Mouse (Mus musculus) E14TG2a.4 (cell line): ENCODE data around the gene Rxrb.

Source experiments
- H3K27me3 ChIP-seq: 2 replicates; pipeline ENCODE4 v1.6.1; 2014; ENCODE audit warnings: low read length, control low read depth; ENCODE audit not compliant: insufficient read depth
- H3K36me3 ChIP-seq: 2 replicates; pipeline ENCODE4 v1.6.1; 2014; ENCODE audit warnings: low read length, control low read depth; ENCODE audit not compliant: insufficient read depth
- H3K4me1 ChIP-seq: replicated peaks from 2 replicates; pipeline ENCODE4 v1.6.1; 2014; ENCODE audit warnings: low read depth, low read length, control low read depth
- H3K4me3 ChIP-seq: replicated peaks from 2 replicates; pipeline ENCODE4 v1.5.1; 2014; ENCODE audit warnings: mild to moderate bottlenecking, low read length
- H3K9me3 ChIP-seq: 2 replicates; pipeline ENCODE4 v1.6.1; 2014; ENCODE audit warnings: low read length, control low read depth
- CTCF ChIP-seq: conservative IDR thresholded peaks from 2 replicates; pipeline ENCODE4 v1.5.1; 2014; ENCODE audit warnings: low read length
- NANOG ChIP-seq: IDR thresholded peaks from 2 replicates; pipeline ENCODE4 v1.6.1; 2014; ENCODE audit warnings: borderline replicate concordance, low read length, mixed read lengths
- POU5F1 ChIP-seq: IDR thresholded peaks from 2 replicates; pipeline ENCODE4 v1.6.1; 2014; ENCODE audit warnings: low read length, borderline replicate concordance

Gene Rxrb

DNA sequence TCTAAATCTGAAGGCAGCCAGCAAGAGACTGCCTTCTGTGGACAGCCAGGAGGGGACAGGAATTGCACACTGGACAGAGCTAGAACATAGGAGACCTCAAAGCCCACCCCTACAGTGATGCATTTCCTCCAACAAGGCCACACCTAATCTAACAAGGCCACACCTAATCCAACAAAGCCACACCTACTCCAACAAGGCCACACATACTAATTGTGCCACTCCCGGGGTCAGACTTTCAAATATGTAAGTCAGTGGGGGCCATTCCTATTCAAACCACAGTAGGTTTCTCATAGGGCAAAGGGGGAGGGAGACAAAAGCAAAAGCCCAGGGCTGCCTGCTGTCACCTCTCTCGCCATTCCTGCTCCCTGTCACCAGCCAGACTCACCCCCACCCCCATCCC, 55.8 kb downstream of the Rxrb start:
- TF ChIP-seq CTCF (no peak), NANOG (no peak), POU5F1 (no peak)
- Histone ChIP-seq H3K9me3 (no peaks in the 10 kb centered on the region), H3K27me3 (peaks cover 21% of the 10 kb centered on the region), H3K36me3 (no peaks in the 10 kb centered on the region), H3K4me1 (peaks cover 70% of the 10 kb centered on the region), H3K4me3 (no peak overlapping the region)
